Mouse (Mus musculus): ENCODE results near the gene Fgfr2. TPM values are rescaled to one million over a fixed set of nuclear protein-coding genes. Genes with fewer than 3 reads are reported as not detected.
"Not testable (repeated sequence)": the region's sequence is repeated elsewhere in the genome, so short reads cannot be mapped to it uniquely, and the experiment has no call there.

Gene Fgfr2
- polyA plus RNA-seq, 1 experiment from 2014 or later = 137 TPM

DNA sequence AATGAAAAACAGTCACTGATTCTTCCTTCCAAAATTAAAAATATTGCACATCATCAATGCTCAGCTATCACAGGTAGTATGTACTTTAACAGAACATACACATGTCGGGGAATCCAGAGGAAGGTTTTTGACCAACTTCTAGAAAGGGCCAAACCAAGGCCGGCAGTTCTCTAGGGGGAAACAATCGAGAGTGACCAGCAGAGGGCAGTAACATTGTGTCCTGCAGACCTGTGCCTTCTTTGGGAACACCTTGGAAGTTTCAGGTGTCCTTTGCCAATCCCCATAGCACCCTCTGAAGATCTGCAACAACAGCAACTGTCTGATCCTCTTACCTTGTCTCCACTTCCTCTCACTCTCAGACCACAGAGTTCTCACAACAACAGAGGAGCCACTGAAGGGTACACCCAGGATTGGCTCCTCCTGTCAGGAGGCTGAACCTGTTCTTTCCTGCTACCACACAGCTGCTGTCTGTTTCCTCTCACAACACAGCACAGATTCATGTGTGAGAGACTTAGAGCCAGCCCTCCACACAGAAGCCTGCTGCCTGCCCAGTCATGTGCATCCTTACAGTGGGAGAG is 2077.8 kb downstream of the Fgfr2 start:
- not testable (repeated sequence) for H3K9me3 ChIP-seq (replicated peaks); ATAC-seq (ENCODE audit: insufficient number of reproducible peaks, low FRiP score, low TSS enrichment, low read depth); H3K4me3 ChIP-seq (replicated peaks); H3K27me3 ChIP-seq; H3K36me3 ChIP-seq; H3K4me2 ChIP-seq (replicated peaks); H3K4me1 ChIP-seq; H3K9ac ChIP-seq; H3K27ac ChIP-seq (replicated peaks)
- 30% methylated on average over 3 of the region's 3 CpGs for WGBS

DNA sequence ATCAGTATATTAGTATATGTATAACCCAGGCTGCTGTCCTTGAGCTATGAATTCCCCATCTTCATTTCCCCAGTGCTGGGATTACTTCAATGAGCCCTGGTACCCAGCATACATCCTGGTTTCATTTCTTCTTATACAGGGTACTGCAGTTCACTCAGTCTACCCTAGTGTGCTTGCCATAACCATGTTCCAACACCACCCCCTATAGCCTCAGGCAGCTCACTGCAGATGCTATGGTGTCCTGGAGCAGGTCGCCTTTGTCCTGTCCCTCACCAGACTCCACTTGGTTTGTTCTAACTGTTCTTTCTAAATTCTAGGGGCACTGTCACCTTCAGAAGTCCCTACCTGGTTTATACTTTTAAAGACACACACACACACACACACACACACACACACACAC is 2080.5 kb downstream of the Fgfr2 start:
- H3K27ac ChIP-seq (replicated peaks) = no peak overlapping the region
- no peaks in the 10 kb centered on the region for H3K4me1 ChIP-seq
- no peak overlapping the region for H3K9ac ChIP-seq
- no peaks in the 10 kb centered on the region for H3K27me3 ChIP-seq
- no peak overlapping the region for H3K4me3 ChIP-seq (replicated peaks)
- WGBS = 60% methylated on average over 1 of the region's 1 CpGs
- H3K4me2 ChIP-seq (replicated peaks) = no peak overlapping the region
- ATAC-seq (ENCODE audit: insufficient number of reproducible peaks, low FRiP score, low TSS enrichment, low read depth) = no peak
- H3K9me3 ChIP-seq (replicated peaks) = no peaks in the 10 kb centered on the region
- no peaks in the 10 kb centered on the region for H3K36me3 ChIP-seq

DNA sequence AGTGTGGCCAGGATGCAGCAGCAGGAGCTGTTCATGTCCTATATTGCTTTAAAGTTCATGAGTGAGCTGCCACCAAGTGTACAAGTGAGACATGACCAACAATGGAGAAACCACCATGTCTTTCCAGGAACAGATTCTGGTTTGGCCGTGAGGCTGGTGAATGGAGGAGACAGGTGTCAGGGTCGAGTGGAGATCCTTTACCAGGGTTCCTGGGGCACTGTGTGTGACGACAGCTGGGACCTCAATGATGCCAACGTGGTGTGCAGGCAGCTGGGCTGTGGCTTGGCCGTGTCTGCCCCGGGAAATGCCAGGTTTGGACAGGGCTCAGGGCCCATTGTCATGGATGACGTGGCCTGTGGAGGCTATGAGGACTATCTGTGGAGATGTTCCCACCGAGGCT is 2082.4 kb downstream of the Fgfr2 start:
- not testable (repeated sequence) for H3K9me3 ChIP-seq (replicated peaks); H3K4me3 ChIP-seq (replicated peaks); H3K36me3 ChIP-seq; H3K27me3 ChIP-seq; H3K9ac ChIP-seq; H3K4me2 ChIP-seq (replicated peaks); H3K4me1 ChIP-seq; ATAC-seq (ENCODE audit: insufficient number of reproducible peaks, low FRiP score, low TSS enrichment, low read depth); H3K27ac ChIP-seq (replicated peaks)
- 88% methylated on average over 8 of the region's 8 CpGs for WGBS

DNA sequence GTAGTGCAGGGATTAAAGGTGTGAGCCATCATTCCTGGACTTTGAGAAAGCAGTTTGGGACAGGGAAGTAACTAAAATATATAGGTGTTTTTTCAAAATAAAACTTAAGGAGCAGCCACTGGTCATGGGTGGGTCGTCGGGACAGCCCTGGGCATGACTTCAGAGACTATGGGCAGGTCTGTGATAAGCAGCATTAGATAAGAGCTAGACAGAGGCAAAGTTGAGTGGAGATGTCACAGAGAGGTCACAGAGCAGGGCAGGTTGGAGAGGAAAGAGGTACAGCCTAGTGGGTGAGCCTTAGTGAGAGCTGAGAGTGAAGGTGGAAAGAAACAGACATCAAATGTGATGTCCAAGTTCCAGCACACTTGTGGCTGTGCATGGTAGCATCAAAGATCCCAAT is 2086.1 kb downstream of the Fgfr2 start:
- 86% methylated on average over 2 of the region's 2 CpGs for WGBS
- no peak overlapping the region for H3K27ac ChIP-seq (replicated peaks)
- ATAC-seq (ENCODE audit: insufficient number of reproducible peaks, low FRiP score, low TSS enrichment, low read depth) = no peak

DNA sequence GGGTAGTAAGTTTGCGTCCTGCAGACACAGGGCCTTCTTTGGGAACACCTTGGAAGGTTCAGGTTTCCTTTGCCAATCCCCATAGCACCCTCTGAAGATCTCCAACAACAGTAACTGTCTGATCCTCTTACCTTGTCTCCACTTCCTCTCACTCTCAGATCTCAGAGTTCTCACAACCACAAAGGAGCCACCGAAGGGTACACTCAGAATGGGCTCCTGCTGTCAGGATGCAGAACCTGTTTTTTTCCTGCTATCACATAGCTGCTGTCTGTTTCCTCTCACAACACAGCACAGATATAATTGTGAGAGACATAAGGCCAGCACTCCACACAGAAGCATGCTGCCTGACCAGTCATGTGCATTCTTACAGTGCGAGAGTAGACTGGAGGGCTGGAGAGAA is 2086.8 kb downstream of the Fgfr2 start:
- H3K4me1 ChIP-seq = no peaks in the 10 kb centered on the region
- 80% methylated on average over 3 of the region's 3 CpGs for WGBS
- H3K9me3 ChIP-seq (replicated peaks) = no peaks in the 10 kb centered on the region
- no peaks in the 10 kb centered on the region for H3K27me3 ChIP-seq
- H3K4me2 ChIP-seq (replicated peaks) = no peak overlapping the region
- no peak overlapping the region for H3K9ac ChIP-seq
- no peak for ATAC-seq (ENCODE audit: insufficient number of reproducible peaks, low FRiP score, low TSS enrichment, low read depth)
- no peak overlapping the region for H3K4me3 ChIP-seq (replicated peaks)
- no peak overlapping the region for H3K27ac ChIP-seq (replicated peaks)
- H3K36me3 ChIP-seq = no peaks in the 10 kb centered on the region

More for the DNA sequence above, 2086.1 kb downstream of the Fgfr2 start:
- Histone ChIP-seq H3K4me3 (replicated peaks) (no peak overlapping the region), H3K4me2 (replicated peaks) (no peak overlapping the region), H3K9ac (no peak overlapping the region), H3K4me1 (no peaks in the 10 kb centered on the region), H3K36me3 (no peaks in the 10 kb centered on the region), H3K9me3 (replicated peaks) (no peaks in the 10 kb centered on the region), H3K27me3 (no peaks in the 10 kb centered on the region)

DNA sequence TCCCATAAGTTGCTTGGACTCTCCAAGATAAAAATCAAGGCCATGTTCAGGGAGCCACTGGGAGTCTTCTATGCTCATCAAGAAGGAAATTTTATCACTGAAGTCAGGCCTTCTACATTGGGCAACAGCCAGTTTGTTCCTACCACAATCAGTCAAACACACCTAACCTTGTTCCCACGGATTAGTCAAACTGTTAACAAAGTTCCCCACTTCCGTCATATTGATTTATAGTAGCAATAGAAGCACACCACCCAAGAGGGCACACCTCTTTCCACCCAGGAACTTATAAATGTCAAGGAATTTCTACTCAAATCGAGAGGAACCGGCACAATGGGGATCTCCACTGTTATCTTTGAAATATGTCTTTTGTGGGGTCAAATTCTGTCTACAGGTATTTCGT is 2091.4 kb downstream of the Fgfr2 start, which contains the start of gene Dmbt1:
TSS of gene Dmbt1 (plus strand) at position 299 of the 400 bp plus-strand sequence.
- Histone ChIP-seq H3K36me3 (no peaks in the 10 kb centered on the region), H3K27ac (replicated peaks) (no peak within 1 kb of the TSS), H3K9me3 (replicated peaks) (no peaks in the 10 kb centered on the region), H3K9ac (no peak within 1 kb of the TSS), H3K4me2 (replicated peaks) (no peak within 1 kb of the TSS), H3K4me3 (replicated peaks) (no peak within 1 kb of the TSS), H3K27me3 (no peaks in the 10 kb centered on the region), H3K4me1 (no peaks in the 10 kb centered on the region)
- ATAC-seq (ENCODE audit: insufficient number of reproducible peaks, low FRiP score, low TSS enrichment, low read depth) = no peak
- WGBS = 83% methylated on average over 5 of the region's 5 CpGs

DNA sequence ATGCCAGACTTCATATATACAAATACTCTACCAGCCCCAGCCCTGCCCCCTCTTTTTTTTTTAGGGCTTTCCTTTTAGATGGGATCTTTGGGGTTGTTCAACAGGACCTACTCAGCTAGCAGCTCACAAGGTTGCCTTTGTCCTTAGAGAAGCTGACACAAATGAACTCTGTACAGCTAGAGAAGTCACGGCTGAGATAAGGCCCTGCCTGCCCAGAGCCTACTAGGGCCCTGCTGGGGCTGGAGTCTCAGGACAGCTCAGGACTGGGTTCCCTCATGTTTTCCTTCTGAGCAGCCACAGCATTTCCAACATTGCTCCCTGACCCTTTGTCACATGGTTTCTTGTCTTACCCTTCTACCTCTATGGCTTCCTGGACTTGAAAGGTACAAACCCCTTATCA is 2095.6 kb downstream of the Fgfr2 start:
- no peak overlapping the region for H3K4me3 ChIP-seq (replicated peaks)
- no peaks in the 10 kb centered on the region for H3K36me3 ChIP-seq
- no peaks in the 10 kb centered on the region for H3K27me3 ChIP-seq
- H3K4me1 ChIP-seq = no peaks in the 10 kb centered on the region
- no peak overlapping the region for H3K9ac ChIP-seq
- no peaks in the 10 kb centered on the region for H3K9me3 ChIP-seq (replicated peaks)
- no peak overlapping the region for H3K4me2 ChIP-seq (replicated peaks)
- ATAC-seq (ENCODE audit: insufficient number of reproducible peaks, low FRiP score, low TSS enrichment, low read depth) = no peak
- no peak overlapping the region for H3K27ac ChIP-seq (replicated peaks)
- WGBS = 56% methylated on average over 1 of the region's 1 CpGs

DNA sequence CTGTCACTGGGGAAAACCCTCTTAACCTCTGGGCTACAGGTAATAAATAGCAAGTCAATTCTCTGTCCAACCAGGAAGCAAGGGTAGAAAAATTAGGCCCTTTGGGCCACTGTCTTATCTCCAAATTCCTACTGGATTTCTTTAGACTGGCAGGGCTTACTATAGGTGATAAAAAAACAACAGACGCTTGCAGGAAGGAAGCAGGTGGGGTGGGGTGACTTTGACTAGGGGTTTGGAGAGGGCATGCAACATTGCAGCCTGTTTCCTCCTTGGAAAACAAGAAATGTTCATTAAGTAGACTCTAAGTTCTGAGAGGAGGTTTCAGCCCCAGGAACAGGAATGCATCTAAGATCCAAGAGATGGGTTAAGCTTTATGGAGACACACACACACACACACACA is 2098.3 kb downstream of the Fgfr2 start:
- no peak overlapping the region for H3K4me2 ChIP-seq (replicated peaks)
- no peaks in the 10 kb centered on the region for H3K9me3 ChIP-seq (replicated peaks)
- H3K27me3 ChIP-seq = no peaks in the 10 kb centered on the region
- H3K27ac ChIP-seq (replicated peaks) = no peak overlapping the region
- no peak overlapping the region for H3K9ac ChIP-seq
- no peaks in the 10 kb centered on the region for H3K36me3 ChIP-seq
- H3K4me3 ChIP-seq (replicated peaks) = no peak overlapping the region
- no peak for ATAC-seq (ENCODE audit: insufficient number of reproducible peaks, low FRiP score, low TSS enrichment, low read depth)
- H3K4me1 ChIP-seq = no peaks in the 10 kb centered on the region
- 66% methylated on average over 1 of the region's 1 CpGs for WGBS

DNA sequence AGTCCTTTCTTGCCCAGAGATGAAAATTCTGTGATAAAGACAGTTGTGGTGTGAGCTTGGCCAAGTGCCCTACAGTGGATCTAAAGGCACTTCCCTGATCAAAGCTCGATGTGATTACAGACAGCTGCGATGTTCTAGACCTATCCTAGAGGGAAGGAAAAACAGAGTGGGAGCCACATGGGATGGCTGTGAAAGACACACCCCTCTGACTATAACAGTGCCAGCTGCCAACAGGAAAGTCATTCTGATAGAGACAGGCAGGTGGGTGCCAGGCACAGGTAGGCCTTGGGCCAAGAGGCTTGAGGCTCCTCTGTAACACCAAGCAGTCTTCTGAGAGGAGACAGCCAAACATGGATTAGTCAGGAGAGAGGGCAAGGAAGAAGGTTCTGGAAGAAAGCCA is 2104.0 kb downstream of the Fgfr2 start:
- ATAC-seq (ENCODE audit: insufficient number of reproducible peaks, low FRiP score, low TSS enrichment, low read depth) = no peak
- Histone ChIP-seq H3K27ac (replicated peaks) (no peak overlapping the region), H3K9ac (no peak overlapping the region), H3K4me1 (no peaks in the 10 kb centered on the region), H3K4me2 (replicated peaks) (no peak overlapping the region), H3K4me3 (replicated peaks) (no peak overlapping the region), H3K36me3 (no peaks in the 10 kb centered on the region), H3K27me3 (no peaks in the 10 kb centered on the region), H3K9me3 (replicated peaks) (no peaks in the 10 kb centered on the region)
- 67% methylated on average over 2 of the region's 2 CpGs for WGBS

DNA sequence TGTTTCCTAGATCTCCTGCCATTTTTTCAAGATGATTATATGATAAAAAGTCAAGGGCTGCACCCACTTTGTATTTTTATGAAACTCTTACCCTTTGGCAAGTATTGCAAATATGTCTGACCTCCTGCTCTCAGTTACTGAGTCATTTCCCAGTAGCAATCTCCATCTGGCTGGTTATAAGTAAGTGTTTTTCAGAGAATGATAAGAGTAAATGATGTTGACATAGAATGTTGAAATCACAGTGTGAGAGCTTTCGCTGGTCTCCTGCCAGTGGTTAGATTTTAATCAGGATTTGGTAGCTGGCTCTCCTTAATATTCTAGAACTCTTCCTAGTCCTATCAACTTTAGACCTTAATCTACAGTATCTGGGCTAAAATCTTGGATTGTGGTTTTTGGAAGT is 2111.2 kb downstream of the Fgfr2 start:
- H3K27me3 ChIP-seq = no peaks in the 10 kb centered on the region

DNA sequence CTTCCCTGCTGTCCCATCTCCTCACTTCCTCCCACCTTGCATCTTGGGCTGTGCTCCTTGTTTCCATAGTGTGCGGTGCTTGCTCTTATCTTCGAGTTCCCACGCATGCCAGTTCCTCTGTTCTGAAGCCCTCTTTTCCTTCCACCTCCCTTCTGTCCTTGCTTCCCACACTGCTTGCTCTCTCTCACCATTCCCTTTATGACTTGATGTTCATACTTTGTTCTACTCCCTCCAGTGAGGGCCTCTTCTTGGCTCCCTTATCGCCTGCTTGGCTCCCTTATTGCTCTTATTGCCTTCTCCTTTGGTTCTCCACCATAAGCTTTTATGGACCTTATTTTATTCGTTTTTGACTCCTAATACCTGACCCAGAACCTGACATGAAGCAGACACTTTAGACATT is 2114.0 kb downstream of the Fgfr2 start:
- H3K36me3 ChIP-seq = no peaks in the 10 kb centered on the region
- H3K9me3 ChIP-seq (replicated peaks) = peaks cover 5% of the 10 kb centered on the region; the same call in 1 of the 2 replicates
- H3K4me2 ChIP-seq (replicated peaks) = no peak overlapping the region
- no peak overlapping the region for H3K9ac ChIP-seq
- no peaks in the 10 kb centered on the region for H3K27me3 ChIP-seq
- WGBS = 84% methylated on average over 5 of the region's 5 CpGs
- no peak overlapping the region for H3K27ac ChIP-seq (replicated peaks)
- no peak overlapping the region for H3K4me3 ChIP-seq (replicated peaks)
- no peak for ATAC-seq (ENCODE audit: insufficient number of reproducible peaks, low FRiP score, low TSS enrichment, low read depth)
- H3K4me1 ChIP-seq = no peaks in the 10 kb centered on the region

More for the DNA sequence above, 2111.2 kb downstream of the Fgfr2 start:
- Histone ChIP-seq H3K9me3 (replicated peaks) (no peaks in the 10 kb centered on the region), H3K4me3 (replicated peaks) (no peak overlapping the region), H3K27ac (replicated peaks) (no peak overlapping the region), H3K4me1 (no peaks in the 10 kb centered on the region), H3K9ac (no peak overlapping the region), H3K4me2 (replicated peaks) (no peak overlapping the region), H3K36me3 (no peaks in the 10 kb centered on the region)
- 70% methylated on average over 1 of the region's 1 CpGs for WGBS
- no peak for ATAC-seq (ENCODE audit: insufficient number of reproducible peaks, low FRiP score, low TSS enrichment, low read depth)

DNA sequence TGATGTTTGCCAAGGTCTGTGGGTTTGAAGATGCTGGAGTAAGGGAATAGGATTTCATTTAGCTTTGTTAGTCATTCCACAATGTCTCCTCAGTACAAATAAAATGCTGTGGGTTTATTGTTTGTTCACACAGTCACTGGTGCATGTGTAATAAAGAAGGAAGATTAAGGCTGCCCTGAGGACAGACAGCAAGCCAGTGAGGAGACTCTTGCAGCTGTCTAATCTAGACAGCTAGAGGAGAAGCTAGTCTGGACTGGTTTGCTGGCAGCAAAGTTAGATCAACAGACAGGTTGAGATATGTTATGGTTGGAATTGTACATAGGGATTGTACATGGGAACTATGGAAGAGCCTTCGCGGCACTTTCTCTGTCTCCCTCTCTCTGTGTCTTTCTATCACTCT is 2115.9 kb downstream of the Fgfr2 start:
- Histone ChIP-seq H3K4me3 (replicated peaks) (no peak overlapping the region), H3K4me2 (replicated peaks) (no peak overlapping the region), H3K27ac (replicated peaks) (no peak overlapping the region), H3K9ac (no peak overlapping the region), H3K27me3 (no peaks in the 10 kb centered on the region), H3K4me1 (no peaks in the 10 kb centered on the region), H3K9me3 (replicated peaks) (peaks cover 5% of the 10 kb centered on the region; the same call in 1 of the 2 replicates), H3K36me3 (no peaks in the 10 kb centered on the region)
- ATAC-seq (ENCODE audit: insufficient number of reproducible peaks, low FRiP score, low TSS enrichment, low read depth) = no peak
- 69% methylated on average over 2 of the region's 2 CpGs for WGBS

Measured in embryonic facial prominence, embryonic 15.5 days (tissue).